Mouse (Mus musculus) left cerebral cortex, postnatal 25 days (tissue): Measurements from ENCODE around the gene Chrnb2. TPM values are rescaled to one million over a fixed set of nuclear protein-coding genes. Genes with fewer than 3 reads are reported as not detected.
"Not testable (repeated sequence)": the region's sequence is repeated elsewhere in the genome, so short reads cannot be mapped to it uniquely, and the experiment has no call there.

Experiments
- DNase-seq, 2 experiments: peaks; one replicate each; pipeline ENCODE4 v3.0.0; 2022; ENCODE audit warnings: low spot score in 2 of 2, mixed read lengths in 1 of 2
- intact Hi-C: fragments of 180-260 bp; cut with DNase I; formaldehyde crosslinking; loops from one replicate; pipeline ENCODE4 v1.15.1; 2025
- total RNA-seq, 2 experiments: library from RNA; stranded (reverse); gene quantifications; 2 replicates each; pipeline ENCODE4 v1.2.3; 2021

The Chrnb2 gene
- 10 to 100 TPM; 25.5 to 26.2 TPM for total RNA-seq

GRCm38 (mm10) chr3:89764119-89764724 lies at the start of gene Chrnb2:
Gene Chrnb2, minus strand, starts transcription at chr3:89764632.
- DNase-seq, result peak; percentile 56 to 59
- intact Hi-C loops, result loop anchor here (2.0 kb wide), 1 partner anchor 255 kb away; no protein-coding TSS in a partner anchor

- intact Hi-C loops, result no loop called here
- no peak for DNase-seq
Observed at GRCm38 (mm10) chr3:89814051-89814450, 49.6 kb upstream of the Chrnb2 start.

GRCm38 (mm10) chr3:89812166-89812565 lies 47.7 kb upstream of the Chrnb2 start:
- intact Hi-C loops, result no loop called here

GRCm38 (mm10) chr3:89810841-89811240 lies 46.4 kb upstream of the Chrnb2 start:
- no peak for DNase-seq
- intact Hi-C loops, result no loop called here

More at GRCm38 (mm10) chr3:89812166-89812565, 47.7 kb upstream of the Chrnb2 start:
- no peak for DNase-seq

GRCm38 (mm10) chr3:89808638-89809037 lies 44.2 kb upstream of the Chrnb2 start:
- no peak for DNase-seq
- intact Hi-C loops, result no loop called here

GRCm38 (mm10) chr3:89807881-89808280 lies 43.4 kb upstream of the Chrnb2 start:
- no peak for DNase-seq
- intact Hi-C loops, result no loop called here

GRCm38 (mm10) chr3:89807171-89807570 lies 42.7 kb upstream of the Chrnb2 start:
- DNase-seq, result no peak
- intact Hi-C loops, result no loop called here

GRCm38 (mm10) chr3:89806751-89807150 lies 42.3 kb upstream of the Chrnb2 start:
- intact Hi-C loops, result no loop called here
- DNase-seq, result no peak

GRCm38 (mm10) chr3:89805179-89805578 lies 40.7 kb upstream of the Chrnb2 start:
- no peak for DNase-seq
- intact Hi-C loops, result no loop called here

GRCm38 (mm10) chr3:89802876-89803275 lies 38.4 kb upstream of the Chrnb2 start:
- intact Hi-C loops, result no loop called here
- DNase-seq, result no peak

- no peak for DNase-seq
- intact Hi-C loops, result no loop called here
Observed at GRCm38 (mm10) chr3:89801507-89801847, 37.0 kb upstream of the Chrnb2 start.

- intact Hi-C loops, result no loop called here
- DNase-seq, result no peak
Observed at GRCm38 (mm10) chr3:89800774-89801506, 36.5 kb upstream of the Chrnb2 start.

- intact Hi-C loops, DNase-seq: not testable (repeated sequence)
Observed at GRCm38 (mm10) chr3:89800078-89800477, 35.6 kb upstream of the Chrnb2 start.

GRCm38 (mm10) chr3:89799476-89799875 lies 35.0 kb upstream of the Chrnb2 start:
- DNase-seq, result no peak
- intact Hi-C loops, result no loop called here

GRCm38 (mm10) chr3:89798518-89798917 lies 34.1 kb upstream of the Chrnb2 start:
- DNase-seq, result no peak
- intact Hi-C loops, result no loop called here

GRCm38 (mm10) chr3:89796358-89796757 lies 31.9 kb upstream of the Chrnb2 start:
- peak in 1 of 2 experiments; percentile 24 for DNase-seq
- intact Hi-C loops, result no loop called here

GRCm38 (mm10) chr3:89795746-89796145 lies 31.3 kb upstream of the Chrnb2 start:
- intact Hi-C loops, result no loop called here
- peak in 1 of 2 experiments; percentile 47 for DNase-seq

GRCm38 (mm10) chr3:89794616-89795015 lies 30.2 kb upstream of the Chrnb2 start:
- intact Hi-C loops, result no loop called here
- DNase-seq, result no peak

- intact Hi-C loops, result loop anchor here (10.0 kb wide), 1 partner anchor 286 kb away; the partner anchor contains the start of gene Tpm3
- DNase-seq, result peak in 1 of 2 experiments; percentile 45
Observed at GRCm38 (mm10) chr3:89788680-89789352, 24.4 kb upstream of the Chrnb2 start.

- intact Hi-C loops, result loop anchor here (10.0 kb wide), 1 partner anchor 289 kb away; the partner anchor contains the start of gene Tpm3
- no peak for DNase-seq
Observed at GRCm38 (mm10) chr3:89786275-89786674, 21.8 kb upstream of the Chrnb2 start.
